Mouse (Mus musculus): ENCODE data around the gene Krtdap. TPM values are rescaled to one million over a fixed set of nuclear protein-coding genes. Genes with fewer than 3 reads are reported as not detected.
"Not testable (repeated sequence)": the region's sequence is repeated elsewhere in the genome, so short reads cannot be mapped to it uniquely, and the experiment has no call there.

Gene Krtdap
- polyA plus RNA-seq, 2 experiments from 2014 or later: not detected

DNA sequence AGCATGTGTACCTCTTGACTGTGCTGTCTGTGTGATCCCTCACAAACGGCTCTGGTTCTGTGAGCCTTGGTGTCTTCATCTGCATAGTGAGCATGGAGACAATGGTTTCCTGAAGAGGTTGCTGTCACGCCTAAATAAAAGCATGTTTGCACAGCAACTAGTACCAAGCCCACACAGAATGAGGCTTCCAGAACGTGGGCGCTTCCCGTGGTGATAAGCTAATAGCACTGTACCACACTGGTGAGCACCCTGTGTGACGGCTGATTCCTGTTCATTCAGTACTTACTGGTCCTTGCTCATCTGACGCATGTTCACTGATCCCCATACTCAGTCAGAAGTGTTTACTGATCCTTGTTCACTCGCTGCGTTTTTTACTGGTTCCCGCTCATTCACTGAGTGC, 2.4 kb downstream of the Krtdap start:
- no peak for ATAC-seq

GRCm38 (mm10) chr7:30791921-30792320, 4.2 kb downstream of the Krtdap start:
- no peak for ATAC-seq

- ATAC-seq: no peak
These were observed 7.2 kb downstream of the Krtdap start for GRCm38 (mm10) chr7:30794921-30795320.

DNA sequence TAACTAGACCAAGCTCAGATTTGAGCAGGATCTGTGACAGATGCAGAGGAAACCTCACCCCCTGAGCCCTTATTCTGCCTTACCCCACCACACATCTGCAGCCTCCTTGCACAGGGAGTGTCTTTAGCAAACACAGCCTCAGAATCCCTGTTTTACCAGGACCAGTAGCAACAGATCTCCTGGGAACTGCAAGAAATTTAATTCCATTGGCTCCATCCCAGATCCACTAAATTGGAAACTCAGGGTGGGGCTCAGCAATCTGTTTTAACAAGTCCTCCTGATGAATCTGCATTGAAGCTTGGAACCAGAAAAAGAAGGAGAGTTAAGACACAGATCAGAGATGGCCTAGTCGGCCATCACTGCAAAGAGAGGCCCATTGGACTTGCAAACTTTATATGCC, 9.1 kb downstream of the Krtdap start:
- no peak for ATAC-seq

GRCm38 (mm10) chr7:30800653-30801052, 13.0 kb downstream of the Krtdap start:
- no peak for ATAC-seq

- no peak for ATAC-seq
These were observed 15.6 kb downstream of the Krtdap start for GRCm38 (mm10) chr7:30803256-30803655.

- no peak for ATAC-seq
These were observed 16.5 kb downstream of the Krtdap start for GRCm38 (mm10) chr7:30804026-30804715.

DNA sequence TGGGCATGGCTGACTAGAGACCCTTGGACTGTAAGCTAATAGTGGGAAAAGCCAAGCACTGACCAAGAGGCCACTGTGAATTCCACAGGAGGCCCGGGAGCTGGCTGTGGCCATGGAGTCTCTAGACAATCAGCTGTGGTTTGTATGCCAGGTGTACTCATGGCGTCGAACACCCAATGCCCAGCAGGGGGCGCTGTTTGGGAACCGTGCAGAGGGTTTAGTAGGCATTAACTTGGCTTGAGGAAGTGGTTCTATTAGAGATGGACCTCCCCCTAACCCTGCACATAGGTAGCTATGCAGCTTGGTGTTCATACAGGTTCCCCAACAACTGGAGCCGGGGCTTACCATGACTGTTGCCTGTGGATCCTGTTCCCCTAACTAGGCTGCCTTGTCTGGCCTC, 18.2 kb downstream of the Krtdap start:
- no peak for ATAC-seq

DNA sequence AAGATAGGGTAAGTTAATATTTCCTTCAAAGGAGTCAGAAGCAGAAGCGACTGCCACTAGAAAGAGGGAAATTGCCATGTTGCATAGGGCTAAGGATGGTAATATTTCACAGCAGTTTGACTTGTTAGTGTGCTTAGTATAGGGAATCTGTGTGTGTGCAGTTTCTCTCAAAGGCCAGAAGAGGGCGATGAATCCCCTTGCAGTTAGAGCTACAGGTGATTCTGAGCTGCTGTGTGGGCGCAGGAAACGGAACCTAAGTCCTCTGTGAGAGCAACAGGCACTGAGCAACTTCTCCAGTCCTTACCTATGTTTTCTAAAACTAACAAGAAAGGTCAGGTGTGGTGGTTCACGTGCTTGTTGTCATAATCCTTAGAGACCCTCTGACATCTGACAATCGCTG, 22.6 kb downstream of the Krtdap start:
- ATAC-seq: no peak

- ATAC-seq: no peak
These were observed 24.1 kb downstream of the Krtdap start for GRCm38 (mm10) chr7:30811757-30812290.

- no peak for ATAC-seq
These were observed 24.7 kb downstream of the Krtdap start for GRCm38 (mm10) chr7:30812291-30812807.

- no peak for ATAC-seq
These were observed 32.4 kb downstream of the Krtdap start for GRCm38 (mm10) chr7:30820131-30820530.

GRCm38 (mm10) chr7:30820854-30821445, 33.3 kb downstream of the Krtdap start:
- ATAC-seq: no peak

DNA sequence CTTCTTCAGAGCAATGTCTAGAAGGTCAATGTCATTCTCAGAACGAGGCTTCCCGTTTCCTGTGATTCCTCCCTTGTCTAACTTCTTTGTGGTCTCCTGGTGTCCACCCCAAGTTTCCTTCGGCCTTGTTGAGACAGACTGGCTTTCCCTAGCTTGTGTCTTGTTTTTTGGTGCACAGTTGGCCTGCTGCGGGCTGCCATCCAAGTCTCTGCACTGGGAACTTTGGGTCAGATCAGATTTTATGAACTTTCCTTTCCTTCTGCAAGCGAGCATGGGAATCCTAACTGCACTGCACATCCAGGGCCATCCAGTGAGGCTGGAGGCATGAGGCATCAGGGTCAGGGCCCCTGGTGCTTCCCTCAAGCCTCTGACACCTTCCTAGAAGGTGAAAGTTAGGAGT, 33.8 kb downstream of the Krtdap start:
- no peak for ATAC-seq

GRCm38 (mm10) chr7:30823675-30824074, 36.0 kb downstream of the Krtdap start, which contains the start of gene Ffar2:
Gene Ffar2, minus strand, starts transcription at chr7:30823775.
- ATAC-seq: no peak

- ATAC-seq: no peak
These were observed 36.6 kb downstream of the Krtdap start for GRCm38 (mm10) chr7:30824306-30824705.

DNA sequence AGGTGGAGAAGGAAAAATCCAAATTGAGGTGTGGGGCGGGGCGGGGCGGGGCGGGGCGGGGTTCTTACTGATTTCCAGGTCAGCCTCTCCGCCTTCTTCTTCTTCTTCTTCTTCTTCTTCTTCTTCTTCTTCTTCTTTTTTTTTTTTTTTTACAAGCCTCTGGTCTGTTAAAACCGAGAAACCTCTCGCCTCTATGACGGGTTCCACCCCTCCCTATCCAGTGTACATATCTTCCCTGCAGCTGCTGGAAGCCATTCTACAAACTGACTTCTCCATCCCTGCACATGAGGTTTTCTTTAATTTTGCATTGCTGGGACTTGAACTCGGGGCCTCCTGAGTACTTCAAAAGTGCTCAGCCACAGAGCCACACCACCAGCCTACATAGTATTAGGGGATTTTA, 39.0 kb downstream of the Krtdap start:
- no peak for ATAC-seq

DNA sequence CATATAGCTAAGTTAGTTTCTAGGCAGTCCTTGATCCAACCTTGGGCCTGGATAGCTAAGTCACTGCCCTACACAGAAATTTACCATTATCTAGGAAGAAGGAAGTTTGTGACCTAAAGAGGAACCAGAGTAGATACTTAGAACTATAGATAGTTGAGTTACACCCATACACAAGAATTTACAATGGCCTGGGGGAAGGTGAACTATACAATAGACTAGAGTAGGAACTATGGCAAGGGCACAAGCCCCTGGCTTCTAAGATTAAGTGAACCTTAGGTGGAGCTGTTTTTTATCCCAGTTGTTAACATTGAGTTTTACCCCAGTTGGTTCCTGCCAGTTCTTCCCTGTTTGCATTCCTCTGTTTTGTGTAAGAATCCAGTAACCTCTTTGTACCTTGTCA, 41.2 kb downstream of the Krtdap start:
- ATAC-seq: not testable (repeated sequence)

- no peak for ATAC-seq
These were observed 41.7 kb downstream of the Krtdap start for GRCm38 (mm10) chr7:30829428-30829827.

- no peak for ATAC-seq
These were observed 44.6 kb downstream of the Krtdap start for GRCm38 (mm10) chr7:30832261-30832660.

- not testable (repeated sequence) for ATAC-seq
These were observed 45.0 kb downstream of the Krtdap start for GRCm38 (mm10) chr7:30832684-30833083.

DNA sequence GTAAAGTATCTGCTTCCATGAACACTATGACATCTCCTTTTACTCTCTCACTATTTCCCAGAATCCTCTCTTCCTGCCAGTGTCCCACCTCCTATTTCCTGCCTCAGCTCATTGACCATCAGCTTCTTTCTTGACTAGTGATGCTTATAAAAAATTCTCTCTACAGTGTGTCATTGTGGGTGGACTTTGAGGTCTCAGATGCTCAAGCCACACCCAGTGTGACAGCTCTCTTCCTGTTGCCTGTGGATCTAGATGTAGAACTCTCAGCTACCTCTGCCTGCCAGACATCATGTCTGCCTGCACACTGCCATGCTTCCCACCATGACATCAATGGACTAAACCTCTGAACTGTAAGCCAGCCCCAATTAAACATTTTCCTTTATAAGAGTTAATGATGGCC, 49.6 kb downstream of the Krtdap start:
- ATAC-seq: no peak

GRCm38 (mm10) chr7:30840306-30840705, 52.6 kb downstream of the Krtdap start:
- ATAC-seq: no peak
